Mouse (Mus musculus): ENCODE measurements around the gene Ttn. TPM values are rescaled to one million over a fixed set of nuclear protein-coding genes. Genes with fewer than 3 reads are reported as not detected.

The Ttn gene
- polyA plus RNA-seq, 1 experiment from 2014 or later = 0.91 TPM

- ATAC-seq (ENCODE audit: low FRiP score, low TSS enrichment) (no peak), DNase-seq (no peak)
- Histone ChIP-seq H3K4me1 (ENCODE audit: control insufficient read depth, insufficient read depth, low read length) (peaks cover 7% of the 10 kb centered on the region; the same call in 1 of the 2 replicates), H3K36me3 (ENCODE audit: control insufficient read depth, insufficient read depth, low read length) (peaks cover 25% of the 10 kb centered on the region), H3K27ac (replicated peaks; ENCODE audit: low read depth, low read length) (no peak overlapping the region), H3K9ac (replicated peaks; ENCODE audit: low read length) (no peak overlapping the region), H3K9me3 (ENCODE audit: control insufficient read depth, low read length) (no peaks in the 10 kb centered on the region), H3K27me3 (ENCODE audit: control insufficient read depth, insufficient read depth, low read length) (no peaks in the 10 kb centered on the region), H3K4me3 (replicated peaks; ENCODE audit: low read depth, low read length) (no peak overlapping the region), H3K4me2 (ENCODE audit: low read length) (no peak overlapping the region)
- 89% methylated on average over 5 of the region's 5 CpGs for WGBS
Observed at GRCm38 (mm10) chr2:76667200-76667599, 315.1 kb downstream of the Ttn start.

- no peaks in the 10 kb centered on the region for H3K27me3 ChIP-seq (ENCODE audit: control insufficient read depth, insufficient read depth, low read length)
- no peak overlapping the region for H3K4me2 ChIP-seq (ENCODE audit: low read length)
- no peak overlapping the region for H3K4me3 ChIP-seq (replicated peaks; ENCODE audit: low read depth, low read length)
- no peak for DNase-seq
- WGBS = 95% methylated on average over 7 of the region's 7 CpGs
- no peak overlapping the region for H3K9ac ChIP-seq (replicated peaks; ENCODE audit: low read length)
- peaks cover 26% of the 10 kb centered on the region for H3K36me3 ChIP-seq (ENCODE audit: control insufficient read depth, insufficient read depth, low read length)
- H3K9me3 ChIP-seq (ENCODE audit: control insufficient read depth, low read length) = no peaks in the 10 kb centered on the region
- no peak overlapping the region for H3K27ac ChIP-seq (replicated peaks; ENCODE audit: low read depth, low read length)
- ATAC-seq (ENCODE audit: low FRiP score, low TSS enrichment) = no peak
- no peaks in the 10 kb centered on the region for H3K4me1 ChIP-seq (ENCODE audit: control insufficient read depth, insufficient read depth, low read length)
Observed at GRCm38 (mm10) chr2:76665531-76665930, 316.8 kb downstream of the Ttn start.

GRCm38 (mm10) chr2:76659419-76659818 is 322.9 kb downstream of the Ttn start:
- Histone ChIP-seq H3K9ac (replicated peaks; ENCODE audit: low read length) (no peak overlapping the region), H3K27ac (replicated peaks; ENCODE audit: low read depth, low read length) (no peak overlapping the region), H3K4me3 (replicated peaks; ENCODE audit: low read depth, low read length) (no peak overlapping the region), H3K4me1 (ENCODE audit: control insufficient read depth, insufficient read depth, low read length) (no peaks in the 10 kb centered on the region), H3K4me2 (ENCODE audit: low read length) (no peak overlapping the region), H3K27me3 (ENCODE audit: control insufficient read depth, insufficient read depth, low read length) (no peaks in the 10 kb centered on the region), H3K9me3 (ENCODE audit: control insufficient read depth, low read length) (no peaks in the 10 kb centered on the region), H3K36me3 (ENCODE audit: control insufficient read depth, insufficient read depth, low read length) (peaks cover 14% of the 10 kb centered on the region)
- ATAC-seq (ENCODE audit: low FRiP score, low TSS enrichment) (no peak), DNase-seq (peak; percentile 49)
- 53% methylated on average over 8 of the region's 8 CpGs for WGBS

- DNase-seq (no peak), ATAC-seq (ENCODE audit: low FRiP score, low TSS enrichment) (no peak)
- no peaks in the 10 kb centered on the region for H3K9me3 ChIP-seq (ENCODE audit: control insufficient read depth, low read length)
- H3K4me2 ChIP-seq (ENCODE audit: low read length) = no peak overlapping the region
- no peaks in the 10 kb centered on the region for H3K4me1 ChIP-seq (ENCODE audit: control insufficient read depth, insufficient read depth, low read length)
- 84% methylated on average over 13 of the region's 13 CpGs for WGBS
- H3K4me3 ChIP-seq (replicated peaks; ENCODE audit: low read depth, low read length) = no peak overlapping the region
- 0 out of 2 replicates have a peak, but pooled peaks cover 11% of the 10 kb centered on the region for H3K36me3 ChIP-seq (ENCODE audit: control insufficient read depth, insufficient read depth, low read length)
- H3K9ac ChIP-seq (replicated peaks; ENCODE audit: low read length) = no peak overlapping the region
- no peaks in the 10 kb centered on the region for H3K27me3 ChIP-seq (ENCODE audit: control insufficient read depth, insufficient read depth, low read length)
- H3K27ac ChIP-seq (replicated peaks; ENCODE audit: low read depth, low read length) = no peak overlapping the region
Observed at GRCm38 (mm10) chr2:76658551-76658950, 323.8 kb downstream of the Ttn start.

GRCm38 (mm10) chr2:76655982-76656381 is 326.4 kb downstream of the Ttn start:
- no peaks in the 10 kb centered on the region for H3K9me3 ChIP-seq (ENCODE audit: control insufficient read depth, low read length)
- H3K4me1 ChIP-seq (ENCODE audit: control insufficient read depth, insufficient read depth, low read length) = no peaks in the 10 kb centered on the region
- DNase-seq (peak; percentile 16), ATAC-seq (ENCODE audit: low FRiP score, low TSS enrichment) (no peak)
- no peaks in the 10 kb centered on the region for H3K36me3 ChIP-seq (ENCODE audit: control insufficient read depth, insufficient read depth, low read length)
- H3K27ac ChIP-seq (replicated peaks; ENCODE audit: low read depth, low read length) = no peak overlapping the region
- H3K4me2 ChIP-seq (ENCODE audit: low read length) = no peak overlapping the region
- 24% methylated on average over 1 of the region's 1 CpGs for WGBS
- no peaks in the 10 kb centered on the region for H3K27me3 ChIP-seq (ENCODE audit: control insufficient read depth, insufficient read depth, low read length)
- no peak overlapping the region for H3K9ac ChIP-seq (replicated peaks; ENCODE audit: low read length)
- H3K4me3 ChIP-seq (replicated peaks; ENCODE audit: low read depth, low read length) = no peak overlapping the region

GRCm38 (mm10) chr2:76655444-76655843 is 326.9 kb downstream of the Ttn start:
- Histone ChIP-seq H3K36me3 (ENCODE audit: control insufficient read depth, insufficient read depth, low read length) (no peaks in the 10 kb centered on the region), H3K9ac (replicated peaks; ENCODE audit: low read length) (no peak overlapping the region), H3K4me3 (replicated peaks; ENCODE audit: low read depth, low read length) (no peak overlapping the region), H3K4me1 (ENCODE audit: control insufficient read depth, insufficient read depth, low read length) (no peaks in the 10 kb centered on the region), H3K9me3 (ENCODE audit: control insufficient read depth, low read length) (no peaks in the 10 kb centered on the region), H3K4me2 (ENCODE audit: low read length) (no peak overlapping the region), H3K27ac (replicated peaks; ENCODE audit: low read depth, low read length) (no peak overlapping the region), H3K27me3 (ENCODE audit: control insufficient read depth, insufficient read depth, low read length) (no peaks in the 10 kb centered on the region)
- WGBS = 87% methylated on average over 3 of the region's 3 CpGs
- DNase-seq (no peak), ATAC-seq (ENCODE audit: low FRiP score, low TSS enrichment) (no peak)

GRCm38 (mm10) chr2:76654646-76655045 is 327.7 kb downstream of the Ttn start:
- Histone ChIP-seq H3K4me3 (replicated peaks; ENCODE audit: low read depth, low read length) (no peak overlapping the region), H3K4me1 (ENCODE audit: control insufficient read depth, insufficient read depth, low read length) (no peaks in the 10 kb centered on the region), H3K36me3 (ENCODE audit: control insufficient read depth, insufficient read depth, low read length) (no peaks in the 10 kb centered on the region), H3K9ac (replicated peaks; ENCODE audit: low read length) (no peak overlapping the region), H3K9me3 (ENCODE audit: control insufficient read depth, low read length) (no peaks in the 10 kb centered on the region), H3K27me3 (ENCODE audit: control insufficient read depth, insufficient read depth, low read length) (no peaks in the 10 kb centered on the region), H3K4me2 (ENCODE audit: low read length) (no peak overlapping the region), H3K27ac (replicated peaks; ENCODE audit: low read depth, low read length) (no peak overlapping the region)
- ATAC-seq (ENCODE audit: low FRiP score, low TSS enrichment) (no peak), DNase-seq (no peak)
- 79% methylated on average over 5 of the region's 5 CpGs for WGBS

Other genes with a start within 250 kb of the Ttn start
- gene Ccdc141, start 188.1 kb upstream of the Ttn start, polyA plus RNA-seq (2014; fragmentation: Nextera tagmentation; extraction: Ambion mirVana) = 4.9 and 6.9 TPM in 2 replicates

Data from midbrain, embryonic 14.5 days (tissue).